Mouse (Mus musculus) cortical plate, adult 2 months (tissue): ENCODE results near the gene Ndufaf2.

Source experiments
- CTCF ChIP-seq: fragments of 200-500 bp; IDR thresholded peaks from 2 replicates; pipeline ENCODE4 v1.5.1; 2011; ENCODE audit warnings: mild to moderate bottlenecking, control low read depth, low read length; ENCODE audit not compliant: insufficient read depth; ENCODE audit errors: extremely low read depth
- POLR2A ChIP-seq: fragments of 200-500 bp; IDR thresholded peaks from 2 replicates; pipeline ENCODE4 v1.6.1; 2011; ENCODE audit warnings: mild to moderate bottlenecking, low read length, control low read depth; ENCODE audit not compliant: insufficient read depth; ENCODE audit errors: extremely low read depth

GRCm38 (mm10) chr13:108096446-108096845 is 62.0 kb downstream of the Ndufaf2 start:
- TF ChIP-seq CTCF (no peak), POLR2A (no peak)
